Mouse (Mus musculus) limb, embryonic 13.5 days (tissue): ENCODE data around the gene Cfc1. TPM values are rescaled to one million over a fixed set of nuclear protein-coding genes. Genes with fewer than 3 reads are reported as not detected.
"Not testable (repeated sequence)": the region's sequence is repeated elsewhere in the genome, so short reads cannot be mapped to it uniquely, and the experiment has no call there.

ENCODE experiments used
- ATAC-seq: fragments of 200-750 bp; cut with Nextera tagmentation; 2 replicates; pipeline ENCODE4 v1.8.0; 2017; ENCODE audit warnings: low read depth, moderate number of reproducible peaks, moderate TSS enrichment; ENCODE audit not compliant: low FRiP score
- H3K27ac ChIP-seq: fragments of 300-500 bp; sonication (generic); 2 replicates; pipeline ENCODE4 v1.5.1; 2015; ENCODE audit warnings: inconsistent platforms, mild to moderate bottlenecking, moderate library complexity
- H3K27me3 ChIP-seq: fragments of 300-500 bp; sonication (generic); 2 replicates; pipeline ENCODE4 v1.6.1; 2015; ENCODE audit warnings: mild to moderate bottlenecking, inconsistent platforms
- H3K36me3 ChIP-seq: fragments of 300-500 bp; sonication (generic); 2 replicates; pipeline ENCODE4 v1.6.1; 2015; ENCODE audit warnings: inconsistent platforms, mild to moderate bottlenecking, moderate library complexity
- H3K4me1 ChIP-seq: fragments of 300-500 bp; sonication (generic); 2 replicates; pipeline ENCODE4 v1.6.1; 2015; ENCODE audit warnings: inconsistent platforms
- H3K4me2 ChIP-seq: fragments of 300-500 bp; sonication (generic); replicated peaks from 2 replicates; pipeline ENCODE4 v1.6.1; 2015; ENCODE audit warnings: inconsistent platforms, mild to moderate bottlenecking, moderate library complexity
- H3K4me3 ChIP-seq: fragments of 300-500 bp; sonication (generic); 2 replicates; pipeline ENCODE4 v1.5.1; 2015; ENCODE audit warnings: moderate library complexity, mild to moderate bottlenecking, inconsistent platforms
- H3K9ac ChIP-seq: fragments of 300-500 bp; sonication (generic); 2 replicates; pipeline ENCODE4 v1.6.1; 2015; ENCODE audit warnings: mild to moderate bottlenecking, inconsistent platforms
- H3K9me3 ChIP-seq: fragments of 300-500 bp; sonication (generic); 2 replicates; pipeline ENCODE4 v1.6.1; 2016; ENCODE audit warnings: inconsistent platforms
- WGBS: fragments of 180-500 bp; shearing (Covaris S2); methylation state at CpG from one replicate; pipeline ENCODE4 v1.1.7; 2015; 5-methylcytosine and 5-hydroxymethylcytosine counted together
- polyA plus RNA-seq: library from polyadenylated mRNA; unstranded; fragments of >200 nt; fragmentation: Nextera tagmentation; extraction: Ambion mirVana; gene quantifications from 2 replicates; pipeline ENCODE4 v1.2.1, GENCODE M21; 2015

The Cfc1 gene
- polyA plus RNA-seq, 1 experiment from 2014 or later = 0.19 TPM

DNA sequence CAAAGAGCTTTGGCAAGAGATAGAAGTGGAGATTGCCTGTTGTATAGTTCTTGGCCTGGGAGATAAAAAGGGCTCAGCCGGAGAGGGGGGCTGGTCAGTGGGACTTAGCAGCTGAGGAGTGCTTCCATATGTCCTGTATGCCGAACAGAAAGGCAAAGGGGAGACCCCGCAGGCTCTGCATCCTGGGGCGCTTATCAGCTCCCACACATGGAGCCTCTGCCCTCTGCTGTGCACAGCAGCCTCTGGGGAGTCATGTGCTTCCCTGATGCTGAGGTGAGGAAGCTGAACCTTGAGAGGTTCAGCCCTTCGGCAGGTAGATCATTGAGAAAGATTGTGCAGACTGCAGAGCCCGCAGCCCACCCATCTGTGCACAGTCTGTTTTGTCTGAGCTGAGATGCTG lies 18.2 kb upstream of the Cfc1 start:
- not testable (repeated sequence) for ATAC-seq, H3K9me3 ChIP-seq, H3K4me1 ChIP-seq, H3K36me3 ChIP-seq, H3K27ac ChIP-seq, H3K27me3 ChIP-seq, H3K9ac ChIP-seq, H3K4me3 ChIP-seq, H3K4me2 ChIP-seq
- 56% methylated on average over 6 of the region's 6 CpGs for WGBS

DNA sequence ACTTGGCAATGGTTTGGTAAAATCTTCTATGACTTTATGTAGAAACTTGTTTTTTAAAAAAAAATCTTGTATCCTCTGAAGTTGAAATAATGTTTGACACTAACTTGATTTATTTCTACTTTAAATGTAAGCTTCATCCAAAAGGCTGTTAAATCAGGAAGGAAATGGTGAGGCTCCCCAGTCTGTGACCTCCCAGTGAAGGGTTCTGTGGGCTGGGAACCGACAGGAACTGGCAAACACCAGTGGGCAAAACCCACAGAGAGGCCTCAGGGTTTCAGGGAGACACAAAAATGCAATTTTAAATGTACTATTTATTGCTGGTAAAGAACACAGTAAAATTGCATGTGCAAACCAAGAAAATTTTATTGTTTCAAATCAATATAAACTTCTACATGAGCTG lies 17.7 kb upstream of the Cfc1 start:
- H3K9me3 ChIP-seq, H3K27ac ChIP-seq, H3K4me1 ChIP-seq, ATAC-seq, H3K4me3 ChIP-seq, H3K36me3 ChIP-seq, H3K4me2 ChIP-seq, H3K27me3 ChIP-seq, H3K9ac ChIP-seq: not testable (repeated sequence)
- WGBS = 51% methylated on average over 1 of the region's 1 CpGs

DNA sequence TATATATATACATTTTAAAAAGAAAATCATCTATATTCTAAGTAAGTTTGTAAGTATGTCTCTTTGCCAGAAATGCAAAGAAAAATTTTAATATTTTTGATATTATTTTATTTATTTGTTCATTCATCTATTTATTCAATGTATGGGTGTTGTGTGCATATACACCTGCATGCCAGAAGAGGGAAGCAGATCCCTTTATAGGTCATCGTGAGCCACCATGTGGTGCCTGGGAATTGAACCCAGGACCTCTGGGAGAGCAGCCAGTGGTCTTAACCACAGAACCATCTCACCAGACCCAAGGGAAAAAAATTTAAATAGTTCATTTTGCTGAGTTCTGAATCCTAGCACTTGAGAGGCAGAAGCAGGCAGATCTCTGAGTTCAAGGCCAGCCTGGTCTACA lies 17.2 kb upstream of the Cfc1 start:
- no peak for ATAC-seq
- no peaks in the 10 kb centered on the region for H3K36me3 ChIP-seq
- H3K9me3 ChIP-seq = no peaks in the 10 kb centered on the region
- 81% methylated on average over 1 of the region's 1 CpGs for WGBS
- no peaks in the 10 kb centered on the region for H3K4me1 ChIP-seq
- H3K27me3 ChIP-seq = no peaks in the 10 kb centered on the region
- H3K4me2 ChIP-seq = no peak overlapping the region
- H3K4me3 ChIP-seq = no peak overlapping the region
- no peak overlapping the region for H3K9ac ChIP-seq
- H3K27ac ChIP-seq = no peak overlapping the region

- Histone ChIP-seq H3K27ac (no peak overlapping the region), H3K4me2 (no peak overlapping the region), H3K36me3 (no peaks in the 10 kb centered on the region), H3K27me3 (no peaks in the 10 kb centered on the region), H3K9ac (no peak overlapping the region), H3K9me3 (no peaks in the 10 kb centered on the region), H3K4me3 (no peak overlapping the region), H3K4me1 (no peaks in the 10 kb centered on the region)
- 74% methylated on average over 6 of the region's 6 CpGs for WGBS
- no peak for ATAC-seq
Observed at GRCm38 (mm10) chr1:34522205-34522849, 13.1 kb upstream of the Cfc1 start.

DNA sequence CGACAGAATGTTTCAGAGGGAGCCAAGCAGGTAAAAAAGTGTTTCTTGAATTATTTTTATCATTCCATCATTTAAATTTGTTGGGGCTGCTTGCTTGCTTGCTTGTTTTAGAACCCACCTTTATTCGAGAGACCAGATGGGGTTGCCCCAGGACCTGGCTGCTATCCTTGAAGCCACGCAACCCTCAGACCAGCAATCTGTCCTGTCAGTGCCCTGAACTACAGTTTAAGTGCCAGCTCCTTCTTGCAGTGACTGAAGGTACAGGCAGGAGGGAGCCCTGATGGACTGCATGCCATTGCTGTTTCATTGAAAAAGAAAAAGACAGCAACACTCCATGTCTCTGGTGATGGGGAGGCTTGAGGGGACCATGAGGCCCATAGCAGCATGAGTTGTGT lies 12.6 kb upstream of the Cfc1 start:
- Histone ChIP-seq H3K27me3 (no peaks in the 10 kb centered on the region), H3K9me3 (no peaks in the 10 kb centered on the region), H3K9ac (no peak overlapping the region), H3K27ac (no peak overlapping the region), H3K36me3 (no peaks in the 10 kb centered on the region), H3K4me2 (no peak overlapping the region), H3K4me1 (no peaks in the 10 kb centered on the region), H3K4me3 (no peak overlapping the region)
- no peak for ATAC-seq
- WGBS = 81% methylated on average over 3 of the region's 3 CpGs

DNA sequence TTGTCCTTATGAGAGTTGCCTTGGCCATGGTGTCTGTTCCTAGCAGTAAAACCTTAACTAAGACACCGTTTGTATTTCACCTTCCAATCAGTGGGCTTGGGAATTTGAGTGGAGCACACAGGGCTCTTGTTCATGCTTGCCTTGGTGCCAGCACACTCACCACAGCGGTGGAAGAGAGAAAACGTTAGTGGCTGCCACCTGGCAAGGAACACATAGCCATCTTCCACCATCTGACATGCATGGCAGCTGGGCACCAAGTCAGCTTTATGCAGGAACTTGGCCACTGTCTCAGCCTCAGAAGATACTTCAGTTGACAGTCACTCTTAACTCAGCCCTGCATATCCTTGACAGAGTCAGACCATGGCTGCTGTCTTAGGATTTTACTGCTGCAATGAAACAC lies 11.8 kb upstream of the Cfc1 start:
- Histone ChIP-seq H3K9ac (no peak overlapping the region), H3K4me1 (no peaks in the 10 kb centered on the region), H3K4me2 (no peak overlapping the region), H3K27me3 (no peaks in the 10 kb centered on the region), H3K36me3 (no peaks in the 10 kb centered on the region), H3K27ac (no peak overlapping the region), H3K4me3 (no peak overlapping the region), H3K9me3 (no peaks in the 10 kb centered on the region)
- ATAC-seq = no peak
- 76% methylated on average over 3 of the region's 3 CpGs for WGBS

DNA sequence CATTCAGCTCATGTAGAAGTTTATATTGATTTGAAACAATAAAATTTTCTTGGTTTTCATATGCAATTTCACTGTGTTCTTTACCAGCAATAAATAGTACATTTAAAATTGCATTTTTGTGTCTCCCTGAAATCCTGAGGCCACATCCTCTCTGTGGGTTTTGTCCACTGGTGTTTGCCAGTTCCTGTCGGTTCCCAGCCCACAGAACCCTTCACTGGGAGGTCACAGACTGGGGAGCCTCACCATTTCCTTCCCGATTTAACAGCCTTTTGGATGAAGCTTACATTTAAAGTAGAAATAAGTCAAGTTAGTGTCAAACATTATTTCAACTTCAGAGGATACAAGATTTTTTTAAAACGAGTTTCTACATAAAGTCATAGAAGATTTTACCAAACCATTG lies 874 bp upstream of the Cfc1 start:
- Histone ChIP-seq H3K27me3 (peaks cover 47% of the 10 kb centered on the region), H3K4me1 (peaks cover 13% of the 10 kb centered on the region)
- WGBS = 39% methylated on average over 3 of the region's 3 CpGs
- H3K4me2 ChIP-seq, H3K36me3 ChIP-seq, H3K27ac ChIP-seq, H3K9me3 ChIP-seq, ATAC-seq, H3K4me3 ChIP-seq, H3K9ac ChIP-seq: not testable (repeated sequence)

DNA sequence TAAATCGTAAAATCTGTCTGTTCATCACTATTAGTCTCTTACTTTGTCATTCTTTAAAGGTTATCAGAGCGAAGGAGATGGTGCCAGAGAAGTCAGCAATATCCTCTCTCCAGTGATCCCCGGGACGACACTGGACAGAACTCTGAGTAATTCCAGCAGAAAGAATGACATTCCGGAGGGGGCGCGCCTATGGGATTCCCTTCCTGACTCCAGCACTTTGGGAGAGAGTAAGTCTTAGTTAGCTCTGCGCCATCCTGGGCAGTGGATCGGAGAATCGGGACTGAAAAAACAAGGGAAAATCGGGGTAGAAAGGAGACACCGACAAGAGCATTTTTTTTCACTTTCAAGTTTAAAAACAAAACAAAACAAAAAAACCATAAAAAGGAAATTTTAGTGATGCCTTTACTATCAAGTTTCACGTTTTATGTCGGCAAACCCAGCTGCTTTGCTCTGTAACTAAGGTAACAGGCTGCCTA lies 881 bp downstream of the Cfc1 start:
- H3K9ac ChIP-seq = no peak overlapping the region
- H3K9me3 ChIP-seq = no peaks in the 10 kb centered on the region
- H3K4me2 ChIP-seq = peak overlapping the region; percentile 57
- no peak for ATAC-seq
- peak overlapping the region; percentile 28 for H3K4me3 ChIP-seq
- WGBS = 2% methylated on average over 14 of the region's 14 CpGs
- no peaks in the 10 kb centered on the region for H3K36me3 ChIP-seq
- H3K27ac ChIP-seq = no peak overlapping the region
- peaks cover 13% of the 10 kb centered on the region for H3K4me1 ChIP-seq
- H3K27me3 ChIP-seq = peaks cover 47% of the 10 kb centered on the region

DNA sequence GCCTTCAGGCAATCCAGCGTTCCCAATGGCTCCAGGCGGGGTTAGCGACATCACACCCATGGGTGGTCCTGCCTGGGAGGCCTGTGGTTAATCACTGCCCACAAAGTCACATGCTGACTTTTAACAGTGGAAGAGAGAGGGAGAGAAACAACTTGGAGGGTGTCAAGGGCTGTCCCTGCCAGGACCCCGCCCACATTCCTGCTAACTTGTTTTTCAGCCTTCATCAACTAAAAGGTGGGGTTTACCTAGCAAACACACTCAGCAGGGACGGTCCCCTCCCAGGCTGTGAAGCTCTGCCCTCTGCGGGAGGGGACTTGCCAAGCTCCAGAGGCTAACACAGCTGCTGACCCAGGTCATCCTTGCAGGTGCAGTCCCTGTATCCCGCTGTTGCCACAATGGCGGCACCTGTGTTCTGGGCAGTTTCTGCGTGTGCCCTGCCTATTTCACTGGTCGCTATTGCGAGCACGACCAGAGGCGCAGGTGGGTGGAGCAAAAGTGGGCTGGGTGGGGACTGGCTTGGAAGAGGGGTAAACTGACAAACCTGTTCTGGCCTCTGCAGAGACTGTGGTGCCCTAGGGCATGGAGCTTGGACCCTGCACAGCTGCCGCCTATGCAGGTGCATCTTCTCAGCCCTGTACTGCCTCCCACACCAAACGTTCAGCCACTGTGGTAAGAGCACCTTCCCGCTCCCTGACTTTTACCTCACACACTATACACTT lies 1.5 kb downstream of the Cfc1 start:
- WGBS = 6% methylated on average over 16 of the region's 16 CpGs
- no peaks in the 10 kb centered on the region for H3K9me3 ChIP-seq
- peaks cover 47% of the 10 kb centered on the region for H3K27me3 ChIP-seq
- no peaks in the 10 kb centered on the region for H3K36me3 ChIP-seq
- peak; percentile 81 for ATAC-seq
- no peak overlapping the region for H3K9ac ChIP-seq
- no peak overlapping the region for H3K27ac ChIP-seq
- peak overlapping the region; percentile 28 for H3K4me3 ChIP-seq
- peak overlapping the region; percentile 57 for H3K4me2 ChIP-seq
- H3K4me1 ChIP-seq = peaks cover 13% of the 10 kb centered on the region

DNA sequence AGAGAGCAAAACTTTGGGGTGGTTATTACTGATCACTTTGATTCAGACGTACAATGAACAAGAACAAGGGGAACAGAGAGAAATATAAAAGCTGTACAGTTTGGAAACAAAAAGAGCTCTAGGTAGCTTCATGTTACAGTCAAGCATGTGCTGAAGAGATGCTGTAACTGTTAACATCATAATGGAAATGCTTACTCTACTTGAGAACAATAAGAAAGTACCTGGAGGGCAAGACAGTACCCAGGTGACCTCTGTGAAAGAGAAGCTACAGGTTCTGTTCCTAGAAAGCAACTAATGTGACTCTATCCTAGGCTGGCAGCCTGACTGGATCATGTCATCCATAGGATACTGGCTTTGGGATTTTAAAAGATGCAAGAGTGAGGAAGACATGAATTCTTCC lies 11.6 kb downstream of the Cfc1 start:
- no peaks in the 10 kb centered on the region for H3K36me3 ChIP-seq

DNA sequence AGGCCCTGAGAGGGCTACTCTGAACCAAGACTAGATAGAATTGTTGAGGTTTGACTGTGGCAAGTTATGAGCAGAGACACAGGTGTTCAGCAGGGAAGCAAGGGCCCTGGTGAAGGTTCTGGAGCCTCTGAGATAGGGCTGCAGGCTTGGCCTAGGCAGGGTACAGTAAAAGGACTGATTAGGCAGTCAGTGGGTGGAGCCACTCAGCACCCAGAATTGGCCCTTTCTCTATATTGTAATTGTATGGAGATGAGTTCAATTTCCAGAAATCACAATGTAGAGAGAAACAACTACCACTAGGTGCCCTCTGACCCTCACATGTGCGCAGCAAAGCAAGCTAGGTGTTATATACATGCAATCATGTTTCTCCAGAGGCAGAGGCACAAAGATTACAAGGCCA lies 18.2 kb downstream of the Cfc1 start:
- WGBS = 91% methylated on average over 1 of the region's 1 CpGs
- no peak for ATAC-seq
- no peaks in the 10 kb centered on the region for H3K9me3 ChIP-seq
- H3K4me1 ChIP-seq = no peaks in the 10 kb centered on the region
- no peak overlapping the region for H3K27ac ChIP-seq
- H3K36me3 ChIP-seq = no peaks in the 10 kb centered on the region
- H3K4me3 ChIP-seq = no peak overlapping the region
- no peak overlapping the region for H3K4me2 ChIP-seq
- H3K9ac ChIP-seq = no peak overlapping the region
- H3K27me3 ChIP-seq = no peaks in the 10 kb centered on the region

More for the DNA sequence above, 11.6 kb downstream of the Cfc1 start:
- Histone ChIP-seq H3K9ac (no peak overlapping the region), H3K4me2 (no peak overlapping the region), H3K4me3 (no peak overlapping the region), H3K4me1 (no peaks in the 10 kb centered on the region), H3K9me3 (no peaks in the 10 kb centered on the region), H3K27ac (no peak overlapping the region), H3K27me3 (no peaks in the 10 kb centered on the region)
- WGBS = 84% methylated on average over 1 of the region's 1 CpGs
- no peak for ATAC-seq

DNA sequence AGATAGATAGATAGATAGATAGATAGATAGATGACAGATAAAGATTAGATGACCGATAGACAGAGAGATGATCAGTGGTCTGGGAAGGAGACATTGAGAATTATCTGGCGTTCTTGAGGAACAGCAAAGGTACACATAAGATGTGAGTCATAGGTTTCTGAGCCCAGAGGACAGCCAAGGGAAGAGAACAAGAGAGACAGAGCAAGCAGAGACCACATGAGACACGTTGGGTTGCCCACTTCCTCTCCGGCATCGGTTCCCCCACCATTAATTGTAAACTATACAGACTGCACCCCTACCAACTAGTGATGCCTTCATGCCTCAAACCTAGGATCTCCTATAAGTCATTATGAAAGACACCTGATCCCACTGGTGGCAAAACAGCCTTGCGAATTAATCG lies 18.8 kb downstream of the Cfc1 start:
- Histone ChIP-seq H3K27me3 (no peaks in the 10 kb centered on the region), H3K4me1 (no peaks in the 10 kb centered on the region), H3K36me3 (no peaks in the 10 kb centered on the region), H3K27ac (no peak overlapping the region), H3K4me3 (no peak overlapping the region), H3K9me3 (no peaks in the 10 kb centered on the region), H3K9ac (no peak overlapping the region), H3K4me2 (no peak overlapping the region)
- ATAC-seq = no peak
- WGBS = 84% methylated on average over 7 of the region's 7 CpGs

DNA sequence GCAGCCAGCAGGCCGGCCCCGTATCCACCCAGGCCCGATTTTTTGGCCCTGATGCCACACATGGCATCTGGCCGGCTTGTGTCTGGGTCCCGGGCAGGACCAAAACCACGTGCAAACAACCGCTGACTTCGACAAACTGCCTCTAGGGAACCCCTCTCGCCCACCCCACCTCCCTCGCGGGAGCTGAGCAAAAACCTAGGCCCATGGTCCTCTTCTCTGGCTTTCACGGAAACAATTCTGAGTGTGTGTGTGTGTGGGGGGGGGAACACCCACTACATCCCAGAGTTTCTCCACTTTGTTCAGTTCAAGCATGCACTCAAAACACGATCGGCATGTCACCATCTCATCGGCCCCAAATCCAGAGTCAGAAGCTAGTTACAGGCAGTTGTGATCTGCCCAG lies 25.4 kb downstream of the Cfc1 start, which contains the start of gene Prss40:
TSS of gene Prss40 (minus strand) at position 101 of the 400 bp plus-strand sequence.
- Histone ChIP-seq H3K27me3 (no peaks in the 10 kb centered on the region), H3K4me3 (no peak within 1 kb of the TSS), H3K9ac (no peak within 1 kb of the TSS), H3K36me3 (no peaks in the 10 kb centered on the region), H3K4me2 (no peak within 1 kb of the TSS), H3K27ac (no peak within 1 kb of the TSS), H3K9me3 (no peaks in the 10 kb centered on the region), H3K4me1 (no peaks in the 10 kb centered on the region)
- 85% methylated on average over 15 of the region's 15 CpGs for WGBS
- no peak for ATAC-seq
